Mouse (Mus musculus) bone marrow, adult 2 months (tissue): ENCODE results near the gene Gaa.

ENCODE experiments used
- CTCF ChIP-seq: fragments of 200-500 bp; IDR thresholded peaks from 2 replicates; pipeline ENCODE4 v1.5.1; 2011; ENCODE audit warnings: low read length, control low read depth; ENCODE audit not compliant: control insufficient read depth, insufficient read depth
- POLR2A ChIP-seq: fragments of 200-500 bp; IDR thresholded peaks from 2 replicates; pipeline ENCODE4 v1.6.1; 2011; ENCODE audit warnings: low read depth, mild to moderate bottlenecking, control low read depth, low read length, borderline replicate concordance; ENCODE audit not compliant: control insufficient read depth

- TF ChIP-seq CTCF (peak; percentile 100), POLR2A (peak; percentile 57; the same call in 1 of the 2 replicates)
These were observed at the start of gene Gaa for GRCm38 (mm10) chr11:119267768-119268556.
